Mouse (Mus musculus) heart, adult 18-20 months (tissue): ENCODE results near the gene Mpz. TPM values are rescaled to one million over a fixed set of nuclear protein-coding genes. Genes with fewer than 3 reads are reported as not detected.

Source experiments
- DNase-seq, 2 experiments: peaks; one replicate each; pipeline ENCODE4 v3.0.0; 2021 to 2022; ENCODE audit warnings: mixed read lengths in 1 of 2
- total RNA-seq, 2 experiments: library from RNA; stranded (reverse); gene quantifications; 2 replicates each; pipeline ENCODE4 v1.2.3; 2021

Gene Mpz
- total RNA-seq, 2 experiments from 2014 or later, result 0.55 to 0.75 TPM

- no peak for DNase-seq
These were observed 37.6 kb downstream of the Mpz start for GRCm38 (mm10) chr1:171187851-171188700.

- DNase-seq, result peak; percentile 47 to 49
These were observed 38.5 kb downstream of the Mpz start for GRCm38 (mm10) chr1:171189046-171189445.

- no peak for DNase-seq
These were observed 39.1 kb downstream of the Mpz start for GRCm38 (mm10) chr1:171189476-171190114.

GRCm38 (mm10) chr1:171190832-171191231 lies 40.3 kb downstream of the Mpz start:
- no peak for DNase-seq

GRCm38 (mm10) chr1:171192283-171192682 lies 41.8 kb downstream of the Mpz start:
- no peak for DNase-seq

GRCm38 (mm10) chr1:171193093-171193840 lies 42.8 kb downstream of the Mpz start:
- peak in 1 of 2 experiments; percentile 49 for DNase-seq

GRCm38 (mm10) chr1:171193911-171194830 lies 43.7 kb downstream of the Mpz start:
- peak in 1 of 2 experiments; percentile 48 for DNase-seq

GRCm38 (mm10) chr1:171195046-171195822 lies 44.7 kb downstream of the Mpz start:
- DNase-seq, result no peak

GRCm38 (mm10) chr1:171195887-171196397 lies 45.4 kb downstream of the Mpz start, which contains the start of gene Pcp4l1:
TSS of gene Pcp4l1 (minus strand) at chr1:171196268.
- peak; percentile 81 to 88 for DNase-seq

- no peak for DNase-seq
These were observed 49.0 kb downstream of the Mpz start for GRCm38 (mm10) chr1:171199532-171199931.

GRCm38 (mm10) chr1:171200769-171201168 lies 50.3 kb downstream of the Mpz start:
- DNase-seq, result no peak

GRCm38 (mm10) chr1:171203471-171204248 lies 53.1 kb downstream of the Mpz start:
- no peak for DNase-seq

GRCm38 (mm10) chr1:171204249-171204644 lies 53.7 kb downstream of the Mpz start:
- DNase-seq, result no peak

- peak; percentile 52 to 74 for DNase-seq
These were observed 55.4 kb downstream of the Mpz start for GRCm38 (mm10) chr1:171205704-171206493.

GRCm38 (mm10) chr1:171209409-171209808 lies 58.9 kb downstream of the Mpz start:
- no peak for DNase-seq
